Mouse (Mus musculus) forebrain, embryonic 13.5 days (tissue): ENCODE results near the gene Celsr1. TPM values are rescaled to one million over a fixed set of nuclear protein-coding genes. Genes with fewer than 3 reads are reported as not detected.
A peak's percentile ranks its signal among the peaks of the same experiment; 100 is the strongest.

Experiments used
- ATAC-seq: fragments of 200-750 bp; cut with Nextera tagmentation; 2 replicates; pipeline ENCODE4 v1.8.0; 2017
- H3K27ac ChIP-seq: fragments of 300-500 bp; sonication (generic); 2 replicates; pipeline ENCODE4 v1.5.1; 2015; ENCODE audit warnings: inconsistent platforms, mild to moderate bottlenecking, moderate library complexity
- H3K27me3 ChIP-seq: fragments of 300-500 bp; sonication (generic); 2 replicates; pipeline ENCODE4 v1.6.1; 2015; ENCODE audit warnings: mild to moderate bottlenecking, inconsistent platforms
- H3K36me3 ChIP-seq: fragments of 300-500 bp; sonication (generic); 2 replicates; pipeline ENCODE4 v1.6.1; 2015; ENCODE audit warnings: mild to moderate bottlenecking, inconsistent platforms; ENCODE audit not compliant: poor library complexity, severe bottlenecking
- H3K4me1 ChIP-seq: fragments of 300-500 bp; sonication (generic); 2 replicates; pipeline ENCODE4 v1.6.1; 2015; ENCODE audit warnings: inconsistent platforms
- H3K4me2 ChIP-seq: fragments of 300-500 bp; sonication (generic); 2 replicates; pipeline ENCODE4 v1.6.1; 2015; ENCODE audit warnings: inconsistent platforms, mild to moderate bottlenecking, moderate library complexity
- H3K4me3 ChIP-seq: fragments of 300-500 bp; sonication (generic); 2 replicates; pipeline ENCODE4 v1.5.1; 2015; ENCODE audit warnings: mild to moderate bottlenecking, inconsistent platforms
- H3K9ac ChIP-seq: fragments of 300-500 bp; sonication (generic); 2 replicates; pipeline ENCODE4 v1.6.1; 2015; ENCODE audit warnings: mild to moderate bottlenecking, inconsistent platforms
- H3K9me3 ChIP-seq: fragments of 300-500 bp; sonication (generic); replicated peaks from 2 replicates; pipeline ENCODE4 v1.6.1; 2016; ENCODE audit warnings: inconsistent platforms
- WGBS: fragments of 180-500 bp; shearing (Covaris S2); methylation state at CpG from one replicate; pipeline ENCODE4 v1.1.7; 2015; 5-methylcytosine and 5-hydroxymethylcytosine counted together
- polyA plus RNA-seq: library from polyadenylated mRNA; unstranded; fragments of >200 nt; fragmentation: Nextera tagmentation; extraction: Ambion mirVana; gene quantifications from 2 replicates; pipeline ENCODE4 v1.2.1, GENCODE M21; 2015

The Celsr1 gene
- polyA plus RNA-seq, 1 experiment from 2014 or later, result 6.6 TPM

- peaks cover 82% of the 10 kb centered on the region for H3K4me1 ChIP-seq
Measured at GRCm38 (mm10) chr15:86000706-86001292, 32.8 kb downstream of the Celsr1 start.

DNA sequence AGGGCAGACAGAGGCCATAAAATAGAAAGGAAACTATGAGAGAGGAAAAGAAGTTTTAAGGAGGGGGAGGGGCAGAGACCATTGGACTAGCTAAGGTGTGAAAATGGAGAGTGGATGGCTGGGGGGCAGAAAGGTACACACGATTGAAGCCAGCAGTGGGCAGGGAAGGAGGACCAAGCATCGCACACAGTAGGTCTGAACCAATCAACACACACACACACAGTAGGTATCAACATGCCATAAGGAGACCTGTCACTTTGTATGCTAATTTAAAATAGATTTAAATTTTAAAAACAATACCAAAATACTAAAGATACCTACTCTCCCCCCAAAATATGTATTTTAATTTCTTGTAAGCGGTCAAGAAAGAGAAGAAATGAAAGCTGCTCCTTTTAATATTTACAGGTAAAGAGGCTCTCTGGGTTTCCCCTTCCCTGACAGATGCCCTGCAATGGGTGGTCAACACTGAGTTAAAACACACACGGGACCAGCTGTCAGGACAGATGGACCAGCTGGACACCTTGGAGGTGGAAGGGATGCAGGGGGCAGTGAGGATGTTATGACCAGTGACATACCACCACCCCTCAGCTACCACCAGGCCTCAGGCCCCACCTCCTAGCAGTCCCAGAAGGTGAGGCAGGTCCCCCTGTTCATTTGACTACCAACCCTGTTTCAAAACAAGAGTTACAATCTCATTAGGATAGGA is 34.9 kb downstream of the Celsr1 start:
- H3K4me2 ChIP-seq, result no peak overlapping the region
- H3K4me1 ChIP-seq, result peaks cover 89% of the 10 kb centered on the region
- ATAC-seq, result no peak
- H3K36me3 ChIP-seq, result no peaks in the 10 kb centered on the region
- no peak overlapping the region for H3K9ac ChIP-seq
- no peaks in the 10 kb centered on the region for H3K27me3 ChIP-seq
- no peaks in the 10 kb centered on the region for H3K9me3 ChIP-seq
- H3K4me3 ChIP-seq, result no peak overlapping the region
- WGBS, result 88% methylated on average over 4 of the region's 4 CpGs
- H3K27ac ChIP-seq, result no peak overlapping the region

More at GRCm38 (mm10) chr15:86000706-86001292, 32.8 kb downstream of the Celsr1 start:
- no peaks in the 10 kb centered on the region for H3K36me3 ChIP-seq
- 12% methylated on average over 5 of the region's 5 CpGs for WGBS
- H3K27me3 ChIP-seq, result no peaks in the 10 kb centered on the region
- 0 out of 2 replicates have a peak overlapping the region, but pooled peaks have one; percentile 21 for H3K9ac ChIP-seq
- peak; percentile 92 for ATAC-seq
- peak overlapping the region; percentile 95 for H3K27ac ChIP-seq
- no peaks in the 10 kb centered on the region for H3K9me3 ChIP-seq
- no peak overlapping the region for H3K4me3 ChIP-seq
- H3K4me2 ChIP-seq, result peak overlapping the region; percentile 6; the same call in 1 of the 2 replicates

DNA sequence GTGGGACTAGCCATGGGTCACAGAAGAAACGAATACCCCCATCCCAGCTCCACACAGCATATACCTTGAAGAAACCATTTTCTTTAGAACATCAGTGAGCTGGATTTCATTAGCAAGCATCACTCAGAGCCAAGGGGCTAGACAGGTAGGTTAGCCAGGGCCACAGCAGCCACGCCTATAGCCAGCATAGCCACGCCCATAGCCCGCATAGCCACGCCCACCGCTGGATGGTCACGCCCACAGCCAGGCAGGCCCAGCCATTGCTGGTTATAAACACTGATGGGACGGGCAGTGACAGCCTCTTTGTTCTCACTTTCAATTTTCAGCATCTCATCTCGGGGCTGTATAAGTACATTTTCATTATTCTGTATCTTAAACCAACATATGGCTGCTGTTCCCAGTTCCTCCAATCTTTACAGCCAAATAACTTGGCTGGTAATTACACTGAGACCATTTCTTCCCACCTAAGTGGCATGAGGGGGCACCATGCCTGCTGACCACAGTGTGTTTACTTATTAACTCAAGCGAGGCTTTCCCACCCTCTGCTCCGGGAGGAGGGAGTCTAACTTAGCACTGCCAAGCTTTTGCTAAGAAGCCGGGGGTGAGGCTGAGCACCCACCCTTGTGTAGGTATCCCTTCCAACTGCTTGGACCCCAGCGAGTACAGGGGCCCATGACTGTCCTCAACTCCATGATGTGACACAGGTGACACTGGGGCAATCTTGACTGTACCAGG is 37.4 kb downstream of the Celsr1 start:
- WGBS, result 47% methylated on average over 13 of the region's 13 CpGs
- peak overlapping the region; percentile 99 for H3K27ac ChIP-seq

DNA sequence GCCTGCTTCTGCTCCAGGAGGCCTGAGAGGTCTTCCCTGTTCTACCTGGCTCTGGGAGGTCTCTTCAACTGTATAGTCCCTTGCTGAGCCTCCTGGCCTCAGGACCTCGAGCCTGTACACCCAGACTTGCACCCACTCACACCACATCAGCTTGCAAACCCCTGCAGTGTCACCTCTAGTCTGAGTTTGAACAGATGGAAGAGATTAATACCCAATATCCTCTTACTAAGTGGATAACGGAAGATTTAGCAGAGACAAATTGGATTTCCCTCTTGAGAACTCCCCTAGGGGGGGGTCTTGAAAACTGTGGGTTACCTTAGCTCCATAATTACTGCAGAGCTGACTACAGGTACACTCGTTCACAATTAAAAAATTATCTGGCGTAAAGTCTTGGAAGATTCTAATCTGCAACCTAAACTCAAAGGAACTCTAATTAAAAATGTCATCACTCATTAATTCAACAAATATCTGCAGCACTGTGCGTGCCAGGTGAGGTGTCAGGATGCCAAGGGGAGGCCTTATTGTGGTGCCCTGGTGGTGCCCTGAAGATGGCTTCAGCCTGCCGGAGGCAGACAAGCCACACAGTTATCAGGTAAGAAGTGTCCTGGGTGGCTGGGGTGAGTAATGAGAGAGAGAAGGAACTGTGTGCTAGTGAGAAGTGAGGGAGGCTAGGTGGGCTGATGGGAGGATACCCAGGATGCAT is 38.5 kb downstream of the Celsr1 start:
- no peak for ATAC-seq
- Histone ChIP-seq H3K27me3 (no peaks in the 10 kb centered on the region), H3K9ac (peak overlapping the region; percentile 5; the same call in 1 of the 2 replicates), H3K36me3 (no peaks in the 10 kb centered on the region), H3K9me3 (no peaks in the 10 kb centered on the region), H3K4me3 (no peak overlapping the region), H3K4me2 (peak overlapping the region; percentile 36), H3K27ac (peak overlapping the region; percentile 99), H3K4me1 (peaks cover 92% of the 10 kb centered on the region)
- WGBS, result 57% methylated on average over 6 of the region's 6 CpGs

More for the DNA sequence above, 37.4 kb downstream of the Celsr1 start:
- H3K4me1 ChIP-seq, result peaks cover 93% of the 10 kb centered on the region
- no peak overlapping the region for H3K4me2 ChIP-seq
- no peaks in the 10 kb centered on the region for H3K9me3 ChIP-seq
- H3K9ac ChIP-seq, result no peak overlapping the region
- H3K36me3 ChIP-seq, result no peaks in the 10 kb centered on the region
- H3K27me3 ChIP-seq, result no peaks in the 10 kb centered on the region
- no peak for ATAC-seq
- no peak overlapping the region for H3K4me3 ChIP-seq

DNA sequence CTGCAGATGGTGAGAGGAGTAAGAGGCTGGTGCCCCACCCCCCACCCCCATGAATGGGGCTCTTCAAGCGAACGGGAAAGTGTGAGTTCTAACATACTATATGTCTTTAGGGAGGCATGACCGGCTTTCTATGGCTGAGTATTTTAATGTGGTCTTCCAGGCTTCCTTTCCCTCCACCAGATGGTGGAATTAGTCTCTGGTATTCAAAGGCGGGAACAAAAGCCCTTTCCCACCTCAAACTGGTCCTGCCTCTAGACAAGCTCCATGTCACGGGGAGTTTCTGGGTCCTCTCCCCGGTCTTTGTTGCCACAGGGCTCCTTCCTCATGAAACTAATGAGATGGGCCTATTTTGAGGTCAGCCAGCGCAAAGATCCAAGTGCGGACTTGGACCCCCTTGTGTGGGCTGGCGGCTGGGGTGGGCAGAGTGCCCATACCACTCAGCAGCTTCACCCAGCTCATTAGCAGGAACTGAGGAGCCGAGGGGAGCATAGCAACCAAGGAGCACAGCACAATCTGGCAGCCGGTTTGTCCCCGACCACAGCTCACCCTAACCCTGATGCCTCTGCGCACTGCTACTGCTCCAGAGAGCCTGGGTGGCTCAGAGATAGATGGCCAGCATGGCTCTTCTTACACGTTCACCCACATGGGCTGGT is 39.5 kb downstream of the Celsr1 start:
- no peak overlapping the region for H3K4me3 ChIP-seq
- H3K36me3 ChIP-seq, result no peaks in the 10 kb centered on the region
- no peaks in the 10 kb centered on the region for H3K27me3 ChIP-seq
- peak overlapping the region; percentile 36 for H3K4me2 ChIP-seq
- peak overlapping the region; percentile 99 for H3K27ac ChIP-seq
- no peaks in the 10 kb centered on the region for H3K9me3 ChIP-seq
- peaks cover 85% of the 10 kb centered on the region for H3K4me1 ChIP-seq
- WGBS, result 11% methylated on average over 14 of the region's 14 CpGs
- H3K9ac ChIP-seq, result no peak overlapping the region
- ATAC-seq, result peak; percentile 84

- Histone ChIP-seq H3K4me1 (peaks cover 80% of the 10 kb centered on the region), H3K9ac (no peak overlapping the region; the same call in 1 of the 2 replicates), H3K36me3 (no peaks in the 10 kb centered on the region), H3K4me2 (peak overlapping the region; percentile 33), H3K27me3 (no peaks in the 10 kb centered on the region), H3K4me3 (no peak overlapping the region), H3K27ac (peak overlapping the region; percentile 99), H3K9me3 (no peaks in the 10 kb centered on the region)
- ATAC-seq, result peak; percentile 2; the same call in 1 of the 2 replicates
Measured at GRCm38 (mm10) chr15:85993386-85993785, 40.2 kb downstream of the Celsr1 start.

- ATAC-seq, result no peak
- no peak overlapping the region for H3K4me2 ChIP-seq
- H3K4me3 ChIP-seq, result no peak overlapping the region
- H3K36me3 ChIP-seq, result no peaks in the 10 kb centered on the region
- H3K27ac ChIP-seq, result peak overlapping the region; percentile 99
- WGBS, result 7% methylated on average over 3 of the region's 3 CpGs
- H3K4me1 ChIP-seq, result peaks cover 70% of the 10 kb centered on the region
- H3K27me3 ChIP-seq, result no peaks in the 10 kb centered on the region
- no peak overlapping the region for H3K9ac ChIP-seq
- H3K9me3 ChIP-seq, result no peaks in the 10 kb centered on the region
Measured at GRCm38 (mm10) chr15:85992125-85992495, 41.5 kb downstream of the Celsr1 start.

- whole genome bisulfite sequencing, result 22% methylated on average over 5 of the region's 5 CpGs
Measured at GRCm38 (mm10) chr15:85991453-85992124, 42.0 kb downstream of the Celsr1 start.

DNA sequence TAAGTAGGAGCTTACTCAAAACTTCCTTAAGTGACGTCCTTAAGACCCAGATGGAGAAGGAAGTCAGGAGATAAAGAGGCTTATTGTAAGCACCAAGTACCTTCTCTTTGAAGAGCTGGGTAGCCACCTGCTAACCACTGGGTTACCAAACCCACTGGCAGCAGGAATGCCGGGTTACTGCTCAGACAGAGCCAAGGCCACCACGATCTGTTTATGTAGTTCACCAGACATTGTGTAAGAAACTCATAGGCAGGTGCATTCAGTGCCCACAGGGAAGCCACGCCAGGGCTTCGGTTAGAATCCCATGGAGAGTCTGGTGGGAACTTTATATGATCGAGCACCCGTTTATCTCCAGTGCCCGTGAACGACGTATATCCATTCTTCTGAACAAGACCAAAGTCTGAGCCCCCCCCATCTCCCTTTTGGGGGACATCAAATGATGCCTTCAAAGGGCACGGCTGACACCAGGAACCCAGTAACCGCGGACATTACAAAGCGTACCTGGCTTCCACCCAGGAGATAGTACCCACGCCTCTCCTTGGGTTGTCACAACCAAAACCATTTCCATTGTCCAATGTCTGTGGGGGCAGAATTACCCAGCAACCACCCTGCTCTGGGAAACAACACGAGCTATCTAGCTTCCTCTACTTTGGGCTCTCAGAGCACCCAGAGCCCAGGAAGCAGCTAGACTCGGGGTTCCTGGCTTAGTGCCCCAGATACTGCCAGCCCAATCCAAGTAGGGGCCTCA is 42.7 kb downstream of the Celsr1 start:
- ATAC-seq, result no peak
- Histone ChIP-seq H3K9ac (no peak overlapping the region), H3K27ac (peak overlapping the region; percentile 99), H3K4me1 (peaks cover 69% of the 10 kb centered on the region), H3K4me3 (no peak overlapping the region), H3K36me3 (no peaks in the 10 kb centered on the region), H3K27me3 (no peaks in the 10 kb centered on the region), H3K4me2 (no peak overlapping the region), H3K9me3 (no peaks in the 10 kb centered on the region)
- WGBS, result 74% methylated on average over 17 of the region's 17 CpGs

More at GRCm38 (mm10) chr15:85991453-85992124, 42.0 kb downstream of the Celsr1 start:
- H3K4me1 ChIP-seq, result peaks cover 69% of the 10 kb centered on the region
- H3K9me3 ChIP-seq, result no peaks in the 10 kb centered on the region
- H3K4me3 ChIP-seq, result no peak overlapping the region
- peak; percentile 68 for ATAC-seq
- peak overlapping the region; percentile 99 for H3K27ac ChIP-seq
- no peaks in the 10 kb centered on the region for H3K27me3 ChIP-seq
- no peak overlapping the region for H3K4me2 ChIP-seq
- no peaks in the 10 kb centered on the region for H3K36me3 ChIP-seq
- H3K9ac ChIP-seq, result no peak overlapping the region

DNA sequence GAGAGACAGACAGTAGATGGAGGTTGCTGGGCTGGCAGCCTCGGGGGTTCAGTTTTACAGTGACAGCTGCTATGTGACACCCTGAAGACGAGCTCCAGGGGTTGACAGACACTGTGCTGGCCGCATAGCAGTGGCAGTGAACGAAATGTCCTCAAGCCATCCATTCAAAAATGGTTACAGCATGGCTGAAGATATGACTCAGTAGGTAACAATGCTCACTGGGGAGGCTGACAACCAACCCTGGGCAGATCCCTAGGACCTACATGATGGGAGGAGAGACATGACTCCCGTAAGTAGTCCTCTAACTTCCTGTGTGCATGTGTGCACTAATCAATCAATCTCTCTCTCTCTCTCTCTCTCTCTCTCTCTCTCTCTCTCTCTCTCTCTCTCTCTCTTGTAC is 45.7 kb downstream of the Celsr1 start:
- no peak overlapping the region for H3K4me3 ChIP-seq
- WGBS, result 90% methylated on average over 5 of the region's 5 CpGs

More for the DNA sequence above, 45.7 kb downstream of the Celsr1 start:
- Histone ChIP-seq H3K9ac (no peak overlapping the region), H3K4me1 (peaks cover 60% of the 10 kb centered on the region), H3K9me3 (no peaks in the 10 kb centered on the region), H3K27ac (no peak overlapping the region), H3K36me3 (no peaks in the 10 kb centered on the region), H3K4me2 (no peak overlapping the region), H3K27me3 (no peaks in the 10 kb centered on the region)
- no peak for ATAC-seq
